Mouse (Mus musculus): ENCODE measurements around the gene Tap1. TPM values are rescaled to one million over a fixed set of nuclear protein-coding genes. Genes with fewer than 3 reads are reported as not detected.

Tap1 gene
- total RNA-seq, 2 experiments from 2014 or later: 2.7 to 3.3 TPM

DNA sequence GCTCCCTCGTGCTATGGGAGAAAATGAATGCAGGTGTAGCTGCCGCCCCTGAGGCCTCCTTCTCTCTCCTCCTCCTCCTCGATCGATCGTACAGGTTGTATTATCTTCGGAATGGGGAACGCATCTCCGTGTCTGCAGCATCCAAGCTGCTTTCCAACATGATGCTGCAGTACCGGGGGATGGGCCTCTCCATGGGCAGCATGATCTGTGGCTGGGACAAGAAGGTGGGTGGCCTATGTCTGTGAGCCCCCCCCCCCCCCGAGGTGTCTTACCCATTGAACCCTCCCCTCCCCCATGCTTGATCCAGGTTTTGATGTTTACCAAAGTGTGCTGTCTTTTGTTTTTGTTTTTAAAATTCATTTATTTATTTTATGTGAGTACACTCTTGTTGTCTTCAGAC, 12.7 kb downstream of the Tap1 start:
- intact Hi-C loops (cut with DNase I): no loop called here
- no peak for DNase-seq (ENCODE audit: extremely low spot score in 1 of 2, low spot score in 2 of 2)

DNA sequence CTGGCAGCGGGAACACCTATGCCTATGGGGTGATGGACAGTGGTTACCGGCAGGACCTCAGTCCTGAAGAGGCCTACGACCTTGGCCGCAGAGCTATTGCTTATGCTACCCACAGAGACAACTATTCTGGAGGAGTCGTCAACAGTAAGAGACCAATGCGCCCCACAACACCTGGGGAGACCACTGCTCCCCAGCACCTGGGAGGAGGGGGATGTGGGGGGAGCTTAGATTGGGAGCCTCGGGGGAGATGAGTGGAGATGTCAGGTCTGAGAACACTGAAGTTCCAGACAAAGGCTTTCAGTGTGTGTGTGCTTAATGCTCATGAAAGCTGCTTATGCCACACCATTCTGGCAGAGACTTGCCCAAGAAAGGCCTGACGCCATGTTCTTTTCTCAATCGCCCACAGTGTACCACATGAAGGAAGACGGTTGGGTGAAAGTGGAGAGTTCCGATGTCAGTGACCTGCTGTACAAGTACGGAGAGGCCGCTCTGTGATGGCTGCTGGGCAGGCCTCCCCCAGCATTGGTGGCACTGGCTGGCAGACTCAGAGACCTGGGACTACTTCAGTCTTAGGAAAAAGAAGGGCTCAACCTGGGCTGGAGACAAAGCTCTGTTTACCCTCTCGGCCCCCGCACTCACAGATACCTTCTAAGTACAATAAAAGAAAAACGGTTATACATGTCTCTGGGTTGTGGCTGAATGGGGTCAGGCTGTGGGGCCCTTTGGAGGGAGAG, 13.6 kb downstream of the Tap1 start:
- intact Hi-C loops (cut with DNase I): no loop called here
- DNase-seq (ENCODE audit: extremely low spot score in 1 of 2, low spot score in 2 of 2): no peak

DNA sequence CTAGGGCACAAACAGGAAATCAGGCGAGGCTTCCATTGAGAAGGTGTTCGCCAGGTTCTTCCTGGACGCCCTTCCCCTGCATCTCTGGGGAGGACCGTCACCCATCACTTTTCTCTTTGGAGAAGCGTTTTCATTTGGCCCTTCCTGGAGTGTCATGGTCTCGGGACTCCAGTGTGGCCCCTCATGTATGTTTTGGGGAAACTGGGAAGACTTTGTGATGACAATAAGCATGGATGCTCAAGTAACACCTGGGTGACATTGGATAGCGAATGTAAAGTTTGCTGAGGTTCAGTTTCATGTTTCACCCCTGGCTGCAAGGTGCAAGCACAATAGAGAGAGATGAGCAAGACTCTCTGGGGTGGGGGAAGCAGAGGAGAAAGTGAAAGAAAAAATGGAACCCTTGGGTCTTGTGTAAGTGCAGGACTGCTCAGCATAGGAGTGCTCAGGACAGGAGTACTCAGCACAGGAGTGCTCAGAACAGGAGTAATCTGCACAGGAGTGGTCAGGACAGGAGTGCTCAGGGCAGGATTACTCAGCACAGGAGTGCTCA, 14.2 kb downstream of the Tap1 start:
- DNase-seq (ENCODE audit: extremely low spot score in 1 of 2, low spot score in 2 of 2): no peak
- intact Hi-C loops (cut with DNase I): no loop called here

- intact Hi-C loops (cut with DNase I): no loop called here
- peak in 1 of 2 experiments; percentile 10 for DNase-seq (ENCODE audit: extremely low spot score in 1 of 2, low spot score in 2 of 2)
Measured at GRCm38 (mm10) chr17:34202760-34203442, 15.5 kb downstream of the Tap1 start.

DNA sequence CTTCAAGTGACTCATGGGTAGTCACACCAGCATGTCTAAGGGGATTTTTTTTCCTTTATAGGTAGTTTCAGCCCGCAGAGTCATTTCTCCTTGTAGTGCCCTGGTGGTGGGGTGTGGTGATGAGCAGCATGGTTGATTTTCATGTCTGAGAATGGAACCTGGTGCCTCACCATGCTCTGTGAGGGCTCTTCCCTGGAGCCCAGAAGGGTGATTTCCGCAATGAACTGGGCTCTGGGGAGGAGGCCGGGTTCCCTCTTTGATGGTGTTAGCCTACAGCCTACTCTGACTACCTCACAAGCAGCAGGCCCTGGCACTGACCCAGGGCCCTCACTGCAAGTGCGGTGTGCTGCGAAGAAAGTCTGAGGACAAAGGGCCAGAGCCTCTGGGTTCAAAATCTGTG, 16.1 kb downstream of the Tap1 start, which contains the start of gene Tap2:
Gene Tap2, plus strand, starts transcription at position 84 of the 400 bp plus-strand sequence.
- intact Hi-C loops (cut with DNase I): no loop called here
- DNase-seq (ENCODE audit: extremely low spot score in 1 of 2, low spot score in 2 of 2): peak in 1 of 2 experiments; percentile 22

DNA sequence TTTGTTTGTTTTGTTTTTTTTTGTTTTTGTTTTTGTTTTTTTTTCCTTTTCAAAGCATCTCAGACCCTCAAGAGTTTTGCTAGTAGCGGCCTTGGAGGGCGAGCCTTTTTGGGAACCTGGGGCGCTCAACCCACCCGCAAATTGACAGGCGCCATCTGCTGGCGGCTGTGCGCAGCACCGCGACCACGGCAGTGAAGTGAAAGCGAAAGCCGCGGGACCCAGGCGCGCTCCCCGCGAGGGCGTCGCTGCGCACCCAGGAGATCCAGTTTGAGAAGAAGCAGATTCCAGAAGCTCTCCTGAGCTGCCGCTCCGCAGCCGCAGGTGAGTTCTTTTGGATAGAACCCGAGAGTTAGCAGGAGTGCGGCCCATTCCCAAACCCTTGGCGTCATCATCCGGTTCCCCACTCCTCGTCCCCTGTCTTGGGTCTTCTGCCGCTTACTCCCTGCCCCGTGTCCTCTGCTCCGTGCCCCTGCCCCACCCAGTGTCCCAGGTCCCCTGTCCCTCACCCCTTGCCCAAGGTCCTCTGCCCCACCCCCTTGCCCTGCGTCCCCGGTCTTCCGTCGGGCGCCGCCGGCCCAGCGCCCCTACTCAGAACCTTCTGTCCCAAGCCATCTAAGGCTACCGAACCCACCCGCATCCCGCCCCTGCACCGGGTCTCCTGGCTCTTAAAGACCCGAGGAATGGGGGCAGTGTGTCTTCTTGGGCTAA, 17.1 kb downstream of the Tap1 start:
- intact Hi-C loops (cut with DNase I): no loop called here
- peak; percentile 67 to 90 for DNase-seq (ENCODE audit: extremely low spot score in 1 of 2, low spot score in 2 of 2)

DNA sequence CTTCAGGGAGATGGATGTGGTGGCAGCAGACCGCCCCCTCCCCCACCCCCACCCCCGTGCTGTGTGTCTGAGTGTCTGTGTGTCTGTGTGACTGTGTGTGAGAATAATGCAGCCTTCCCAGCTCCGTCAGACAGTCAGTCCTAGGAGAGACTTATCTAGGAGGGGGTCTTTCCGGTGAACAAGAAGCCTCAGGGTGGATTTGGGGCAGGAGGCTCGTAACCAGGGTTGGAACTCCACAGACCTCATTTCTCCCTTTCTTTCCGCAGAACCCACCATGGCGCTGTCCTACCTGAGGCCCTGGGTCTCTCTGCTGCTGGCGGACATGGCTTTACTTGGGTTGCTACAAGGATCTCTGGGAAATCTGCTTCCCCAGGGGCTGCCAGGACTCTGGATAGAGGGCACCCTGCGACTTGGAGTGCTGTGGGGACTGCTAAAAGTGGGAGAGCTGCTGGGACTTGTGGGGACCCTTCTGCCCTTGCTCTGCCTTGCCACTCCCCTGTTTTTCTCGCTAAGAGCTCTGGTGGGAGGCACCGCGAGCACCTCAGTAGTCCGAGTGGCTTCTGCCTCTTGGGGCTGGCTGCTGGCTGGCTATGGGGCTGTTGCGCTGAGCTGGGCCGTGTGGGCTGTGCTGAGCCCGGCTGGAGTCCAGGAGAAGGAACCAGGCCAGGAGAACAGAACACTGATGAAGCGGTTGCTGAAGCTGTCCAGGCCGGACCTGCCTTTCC, 17.8 kb downstream of the Tap1 start:
- intact Hi-C loops (cut with DNase I): no loop called here
- DNase-seq (ENCODE audit: extremely low spot score in 1 of 2, low spot score in 2 of 2): peak in 1 of 2 experiments; percentile 30

DNA sequence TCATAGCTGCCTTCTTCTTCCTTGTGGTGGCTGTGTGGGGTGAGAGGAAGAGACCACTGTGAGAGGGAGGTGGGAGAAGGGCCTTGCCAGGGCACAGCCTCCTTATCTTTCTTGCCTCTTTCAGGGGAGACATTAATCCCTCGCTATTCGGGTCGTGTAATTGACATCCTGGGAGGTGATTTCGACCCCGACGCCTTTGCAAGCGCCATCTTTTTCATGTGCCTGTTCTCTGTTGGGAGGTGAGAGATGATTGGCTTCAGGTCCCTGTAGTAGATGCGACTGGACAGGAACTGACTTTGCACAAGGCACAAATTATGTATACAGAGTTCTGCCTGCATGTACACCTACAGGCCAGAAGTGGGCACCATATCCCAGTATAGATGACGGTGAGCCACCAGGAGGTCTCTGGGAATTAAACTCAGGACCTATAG, 18.4 kb downstream of the Tap1 start:
- peak in 1 of 2 experiments; percentile 15 for DNase-seq (ENCODE audit: extremely low spot score in 1 of 2, low spot score in 2 of 2)
- intact Hi-C loops (cut with DNase I): no loop called here

- intact Hi-C loops (cut with DNase I): no loop called here
- peak in 1 of 2 experiments; percentile 11 for DNase-seq (ENCODE audit: extremely low spot score in 1 of 2, low spot score in 2 of 2)
Measured at GRCm38 (mm10) chr17:34206731-34207130, 19.4 kb downstream of the Tap1 start.

DNA sequence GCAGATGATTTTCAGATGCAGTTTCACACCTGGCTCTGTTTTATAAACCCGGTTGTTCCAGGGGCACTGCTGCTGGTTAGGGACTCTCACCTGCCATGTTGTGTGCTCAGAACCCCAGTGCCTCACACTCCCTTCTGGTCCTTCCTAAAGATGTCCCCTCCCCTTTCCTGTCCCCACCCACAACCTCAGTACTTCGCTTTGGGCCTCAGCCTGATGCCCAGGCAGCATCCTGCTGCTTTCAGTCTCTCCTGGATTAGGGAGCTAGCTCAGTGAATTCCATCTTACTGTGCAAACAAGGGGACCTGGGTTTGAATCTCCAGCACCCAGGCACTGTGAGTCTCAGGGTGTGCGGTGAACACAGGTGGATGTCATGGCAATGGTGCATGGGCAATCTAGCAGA, 20.1 kb downstream of the Tap1 start:
- DNase-seq (ENCODE audit: extremely low spot score in 1 of 2, low spot score in 2 of 2): peak in 1 of 2 experiments; percentile 11
- intact Hi-C loops (cut with DNase I): no loop called here

DNA sequence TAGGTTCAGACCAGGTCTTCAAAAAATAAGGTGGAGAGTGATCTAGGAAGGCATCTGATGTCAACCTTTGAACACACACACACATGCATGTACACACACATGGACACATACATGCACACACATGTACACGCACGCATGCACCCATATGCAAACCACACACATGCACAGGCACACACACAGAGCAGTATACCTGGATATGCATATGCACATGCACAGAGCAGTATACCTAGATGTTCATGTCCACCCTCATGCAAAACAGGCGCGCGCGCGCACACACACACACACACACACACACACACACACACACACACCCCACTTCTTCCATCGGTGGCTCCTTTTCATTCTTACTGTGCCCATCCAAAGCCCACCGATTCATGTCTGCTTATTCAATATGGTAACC, 20.5 kb downstream of the Tap1 start:
- DNase-seq (ENCODE audit: extremely low spot score in 1 of 2, low spot score in 2 of 2): peak in 1 of 2 experiments; percentile 12
- intact Hi-C loops (cut with DNase I): no loop called here

DNA sequence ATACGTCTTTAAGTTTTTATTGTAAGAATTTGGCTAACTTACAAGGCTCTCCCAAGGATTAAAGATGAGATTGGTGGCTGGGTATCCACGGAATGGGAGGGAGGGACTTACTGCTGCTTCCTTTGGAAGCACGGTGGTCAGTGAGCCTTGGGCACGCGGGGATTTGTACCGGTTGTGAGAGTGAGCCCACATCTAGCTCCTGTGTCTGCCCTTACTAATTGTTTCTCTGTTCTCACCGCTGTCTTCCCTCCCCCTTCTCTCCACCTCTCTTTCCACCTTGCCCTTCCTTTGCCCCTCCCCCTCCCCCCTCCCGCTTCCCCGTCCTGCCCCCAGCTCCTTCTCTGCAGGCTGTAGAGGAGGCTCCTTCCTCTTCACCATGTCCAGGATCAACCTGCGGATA, 21.1 kb downstream of the Tap1 start:
- intact Hi-C loops (cut with DNase I): no loop called here
- peak in 1 of 2 experiments; percentile 10 for DNase-seq (ENCODE audit: extremely low spot score in 1 of 2, low spot score in 2 of 2)

DNA sequence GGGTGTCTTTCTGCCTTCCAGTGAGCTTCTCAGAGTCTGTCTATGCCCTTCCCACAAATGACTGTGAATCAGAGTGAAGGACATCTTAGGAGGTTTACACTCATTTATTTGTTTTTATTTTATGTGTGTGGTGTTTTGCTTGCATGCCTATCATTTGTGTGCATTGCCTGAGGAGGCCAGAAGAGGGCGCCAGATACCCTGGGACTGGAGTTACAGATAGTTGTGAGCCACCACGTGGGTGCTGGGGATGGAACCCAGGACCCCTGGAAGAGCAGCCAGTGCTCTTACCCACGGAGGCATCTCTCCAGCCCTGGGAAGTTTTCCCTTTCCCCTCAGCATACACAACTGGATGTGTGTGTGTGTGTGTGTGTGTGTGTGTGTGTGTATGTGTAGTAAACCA, 22.3 kb downstream of the Tap1 start:
- intact Hi-C loops (cut with DNase I): no loop called here
- peak in 1 of 2 experiments; percentile 20 for DNase-seq (ENCODE audit: extremely low spot score in 1 of 2, low spot score in 2 of 2)

- intact Hi-C loops (cut with DNase I): no loop called here
- DNase-seq (ENCODE audit: extremely low spot score in 1 of 2, low spot score in 2 of 2): peak in 1 of 2 experiments; percentile 2
Measured at GRCm38 (mm10) chr17:34210599-34210998, 23.2 kb downstream of the Tap1 start.

GRCm38 (mm10) chr17:34211746-34212365, 24.5 kb downstream of the Tap1 start:
- peak in 1 of 2 experiments; percentile 23 for DNase-seq (ENCODE audit: extremely low spot score in 1 of 2, low spot score in 2 of 2)
- intact Hi-C loops (cut with DNase I): no loop called here

DNA sequence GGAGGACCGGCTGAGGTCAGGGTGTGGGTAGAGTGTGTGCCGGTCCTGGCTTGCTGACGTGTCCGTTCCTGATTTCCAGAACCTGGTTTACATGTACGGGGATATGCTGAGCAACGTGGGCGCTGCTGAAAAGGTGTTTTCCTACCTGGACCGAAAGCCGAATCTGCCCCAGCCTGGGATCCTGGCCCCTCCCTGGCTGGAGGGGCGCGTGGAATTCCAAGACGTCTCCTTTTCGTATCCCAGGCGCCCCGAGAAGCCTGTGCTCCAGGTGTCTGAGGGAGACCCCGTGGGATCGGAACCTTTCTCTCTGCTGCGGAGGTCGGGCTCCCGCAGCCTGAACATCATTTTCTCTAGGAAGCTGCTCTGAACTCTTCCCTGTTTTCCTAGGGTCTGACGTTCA, 26.6 kb downstream of the Tap1 start:
- peak in 1 of 2 experiments; percentile 13 for DNase-seq (ENCODE audit: extremely low spot score in 1 of 2, low spot score in 2 of 2)
- intact Hi-C loops (cut with DNase I): no loop called here

GRCm38 (mm10) chr17:34215176-34215575, 27.8 kb downstream of the Tap1 start:
- DNase-seq (ENCODE audit: extremely low spot score in 1 of 2, low spot score in 2 of 2): no peak
- intact Hi-C loops (cut with DNase I): no loop called here

GRCm38 (mm10) chr17:34217216-34217928, 30.0 kb downstream of the Tap1 start:
- DNase-seq (ENCODE audit: extremely low spot score in 1 of 2, low spot score in 2 of 2): peak in 1 of 2 experiments; percentile 15
- intact Hi-C loops (cut with DNase I): no loop called here
